Mouse (Mus musculus) cerebellum, adult 18-20 months (tissue): Measurements from ENCODE around the gene Grn.
"Not testable (repeated sequence)": the region's sequence is repeated elsewhere in the genome, so short reads cannot be mapped to it uniquely, and the experiment has no call there.

Source experiments
- DNase-seq, 2 experiments: peaks; one replicate each; pipeline ENCODE4 v3.0.0; 2021

Gene Grn

GRCm38 (mm10) chr11:102401898-102402500, 28.1 kb upstream of the Grn start:
- peak in 1 of 2 experiments; percentile 38 for DNase-seq

DNA sequence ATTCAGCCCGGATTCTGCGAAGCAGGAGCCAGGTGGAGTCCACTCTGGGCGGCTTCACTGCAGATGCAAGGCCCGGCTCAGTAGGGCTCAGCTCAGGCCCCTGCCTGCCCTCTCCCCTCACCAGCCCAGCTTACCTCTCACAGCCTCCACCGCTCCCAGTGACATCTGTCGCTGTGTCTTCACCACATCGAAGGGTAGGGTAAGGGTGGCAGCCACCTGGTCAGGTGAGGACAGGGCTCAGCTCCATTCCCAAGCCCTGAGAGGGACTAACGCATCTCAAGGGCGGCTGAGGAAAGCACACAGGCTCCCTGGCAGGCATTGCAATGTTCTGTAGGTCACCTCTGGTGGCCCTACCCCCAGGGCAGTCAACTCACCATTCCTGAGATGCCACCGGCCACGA, 26.5 kb upstream of the Grn start:
- no peak for DNase-seq

- DNase-seq, result peak in 1 of 2 experiments; percentile 27
Observed at GRCm38 (mm10) chr11:102404161-102405010, 25.7 kb upstream of the Grn start.

GRCm38 (mm10) chr11:102405544-102406285, 24.4 kb upstream of the Grn start:
- no peak for DNase-seq

- DNase-seq, result no peak
Observed at GRCm38 (mm10) chr11:102406401-102406800, 23.7 kb upstream of the Grn start.

DNA sequence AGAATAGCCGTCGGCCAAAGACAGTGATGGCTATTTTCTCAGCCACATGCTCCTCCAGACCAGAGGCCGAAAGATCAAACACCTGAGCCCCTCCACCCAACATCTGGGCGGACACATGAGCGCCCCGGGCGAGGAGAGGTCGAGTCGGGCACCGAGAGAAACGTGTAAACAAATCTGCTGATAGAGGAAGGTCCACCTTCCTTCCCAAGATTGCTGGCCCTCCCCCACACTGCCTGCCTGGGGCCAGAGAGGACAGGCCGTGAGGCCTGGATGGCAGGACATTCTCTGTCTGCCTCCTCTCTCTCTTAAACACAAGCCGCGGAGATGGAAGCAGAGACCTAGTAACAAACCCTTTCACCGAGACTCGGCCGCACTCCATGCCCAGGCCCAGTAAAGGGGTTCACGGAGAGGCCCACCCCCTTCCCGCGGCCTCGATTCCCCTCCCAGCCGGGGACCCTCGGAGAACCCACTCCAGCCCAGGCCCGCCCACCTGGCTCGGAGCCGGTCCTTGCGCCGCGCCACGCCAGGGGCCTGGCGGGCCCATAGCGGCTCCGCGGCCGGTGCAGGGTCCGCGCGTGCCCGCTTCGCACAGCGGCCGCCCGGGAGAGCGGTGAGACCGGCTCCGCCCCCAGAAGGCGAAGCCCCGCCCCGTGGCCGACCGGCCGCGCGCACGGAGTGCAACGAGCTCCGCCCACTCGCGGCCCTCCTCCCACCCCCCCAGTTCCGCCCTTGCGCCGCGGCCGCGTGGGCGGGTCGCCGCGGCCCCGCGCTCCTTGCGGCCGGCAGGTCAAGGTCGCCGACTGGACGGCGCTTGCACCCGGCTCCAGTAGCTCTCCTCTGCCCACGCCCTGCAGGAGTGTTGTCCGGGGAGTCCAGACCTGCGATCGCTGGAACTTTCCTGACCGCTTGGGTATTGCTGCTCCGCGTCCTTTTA, 22.9 kb upstream of the Grn start:
- peak; percentile 91 to 97 for DNase-seq

DNA sequence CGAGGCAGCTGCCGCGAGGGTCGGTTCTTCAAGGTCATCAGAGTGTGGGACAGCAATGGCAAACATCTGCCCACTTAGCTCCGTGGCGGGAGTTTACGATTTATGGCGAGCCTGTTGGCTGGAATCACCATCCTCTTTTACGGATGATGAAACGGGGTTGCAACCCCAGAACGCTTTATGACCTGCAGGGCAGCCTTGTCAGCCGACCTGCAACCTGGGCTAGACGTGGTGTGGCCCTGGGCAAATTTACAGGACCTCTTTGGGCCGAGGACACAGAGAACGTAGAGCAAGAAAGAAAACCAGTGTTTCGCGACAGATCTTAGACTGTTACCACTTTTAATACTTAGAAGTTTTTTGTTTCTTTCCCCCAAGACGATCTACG, 22.3 kb upstream of the Grn start, which contains the start of gene Slc25a39:
Gene Slc25a39, minus strand, starts transcription at position 113 of the 382 bp plus-strand sequence.
- DNase-seq, result no peak

DNA sequence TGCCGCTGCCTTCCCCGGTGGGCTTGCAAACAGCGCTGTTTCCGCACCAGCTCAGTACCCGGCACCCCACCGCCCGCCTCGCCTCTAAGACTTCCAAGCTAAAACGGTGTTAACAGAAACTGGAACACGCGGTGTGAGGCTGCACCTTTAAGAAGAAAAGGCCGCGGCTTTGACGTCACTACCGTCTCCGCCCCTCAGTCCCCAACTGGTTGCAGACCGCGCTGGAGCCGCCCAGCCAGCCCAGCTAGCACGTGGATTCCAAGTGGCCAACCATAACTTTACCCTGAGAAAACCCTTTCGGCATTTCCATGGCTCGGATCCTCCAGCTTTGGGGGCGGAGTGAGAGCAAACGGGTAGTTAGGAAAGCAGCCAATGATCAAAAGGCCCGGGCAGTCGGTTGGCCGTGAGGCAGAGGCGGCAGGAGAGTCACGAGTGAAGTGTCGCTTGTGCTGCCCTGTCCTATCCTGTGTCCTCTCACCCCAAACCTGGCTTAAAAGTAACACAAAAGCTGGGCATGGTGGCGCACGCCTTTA, 21.7 kb upstream of the Grn start:
- DNase-seq, result peak; percentile 96 to 98

DNA sequence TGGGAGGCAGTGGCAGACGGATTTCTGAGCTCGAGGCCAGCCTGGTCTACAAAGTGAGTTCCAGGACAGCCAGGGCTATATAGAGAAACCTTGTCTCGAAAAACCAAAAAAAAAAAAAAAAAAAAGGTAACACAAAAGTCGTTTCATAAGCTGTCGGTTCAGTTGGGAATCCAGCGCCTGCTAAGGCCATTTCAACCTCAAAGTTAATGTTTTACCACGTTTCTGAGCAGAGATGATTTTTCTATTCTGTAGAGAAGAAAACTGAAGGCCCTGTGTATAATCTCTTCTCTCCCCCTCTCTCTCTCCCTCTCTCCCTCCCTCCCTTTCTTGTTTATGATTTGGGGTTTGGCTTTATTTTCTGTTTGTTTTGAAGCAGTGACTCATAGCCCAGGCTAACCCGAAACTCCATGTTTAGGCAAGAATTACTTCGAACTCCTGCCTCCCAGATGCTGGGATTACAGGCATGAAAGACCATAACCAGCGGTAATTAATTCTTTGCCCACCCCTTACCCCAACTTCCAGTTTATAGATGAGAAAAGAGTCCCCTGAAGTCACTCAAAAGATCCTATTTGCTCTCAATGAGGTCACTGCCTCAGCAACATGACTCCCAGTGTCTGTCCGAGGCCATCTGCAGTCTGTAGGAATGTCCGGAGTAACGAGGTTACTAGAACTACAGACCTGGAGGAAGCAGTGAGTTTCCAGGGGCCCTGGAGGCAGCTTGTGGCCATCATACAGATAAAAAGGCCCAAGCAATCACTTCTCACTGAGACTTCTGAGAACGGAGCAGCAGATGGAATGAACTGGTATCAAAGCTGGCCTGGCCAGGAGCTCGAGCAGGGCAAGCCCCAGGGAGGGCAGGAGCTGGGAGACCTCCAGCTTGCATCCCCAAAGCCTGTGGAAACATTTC, 21.0 kb upstream of the Grn start:
- no peak for DNase-seq

- no peak for DNase-seq
Observed at GRCm38 (mm10) chr11:102409795-102410330, 20.3 kb upstream of the Grn start.

DNA sequence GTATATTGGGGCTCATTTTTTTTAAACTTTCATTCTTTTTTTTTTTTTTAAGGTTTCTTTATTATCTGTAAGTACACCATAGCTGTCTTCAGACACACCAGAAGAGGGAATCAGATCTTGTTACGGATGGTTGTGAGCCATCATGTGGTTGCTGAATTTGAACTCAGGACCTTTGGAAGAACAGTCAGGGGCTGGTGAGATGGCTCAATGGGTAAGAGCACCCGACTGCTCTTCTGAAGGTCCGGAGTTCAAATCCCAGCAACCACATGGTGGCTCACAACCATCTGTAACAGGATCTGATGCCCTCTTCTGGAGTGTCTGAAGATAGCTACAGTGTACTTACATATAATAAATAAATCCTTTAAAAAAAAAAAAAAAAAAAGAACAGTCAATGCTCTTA, 19.8 kb upstream of the Grn start:
- DNase-seq, result not testable (repeated sequence)

GRCm38 (mm10) chr11:102411061-102411460, 19.1 kb upstream of the Grn start:
- DNase-seq, result no peak

DNA sequence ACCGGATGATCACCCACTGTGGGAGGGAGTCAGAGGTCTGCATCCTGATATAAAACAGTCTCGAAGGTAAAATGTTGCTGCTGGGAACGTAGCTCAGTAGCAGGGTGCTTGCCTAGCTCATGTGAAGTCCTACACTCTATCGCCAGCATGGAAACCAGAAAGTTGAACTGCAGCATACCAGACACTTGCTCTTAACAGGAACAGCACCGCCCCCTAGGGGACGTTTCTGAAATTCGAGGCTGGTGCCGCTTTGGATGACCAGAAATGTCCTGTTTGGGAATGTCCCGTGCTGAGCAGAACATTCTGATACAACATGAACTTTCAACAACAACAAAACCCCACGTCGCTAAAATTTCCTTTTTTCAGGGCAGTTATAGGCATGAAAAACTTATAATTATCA, 18.4 kb upstream of the Grn start:
- peak; percentile 91 to 94 for DNase-seq

GRCm38 (mm10) chr11:102413059-102413458, 17.1 kb upstream of the Grn start:
- no peak for DNase-seq

- DNase-seq, result no peak
Observed at GRCm38 (mm10) chr11:102415034-102415802, 14.9 kb upstream of the Grn start.

DNA sequence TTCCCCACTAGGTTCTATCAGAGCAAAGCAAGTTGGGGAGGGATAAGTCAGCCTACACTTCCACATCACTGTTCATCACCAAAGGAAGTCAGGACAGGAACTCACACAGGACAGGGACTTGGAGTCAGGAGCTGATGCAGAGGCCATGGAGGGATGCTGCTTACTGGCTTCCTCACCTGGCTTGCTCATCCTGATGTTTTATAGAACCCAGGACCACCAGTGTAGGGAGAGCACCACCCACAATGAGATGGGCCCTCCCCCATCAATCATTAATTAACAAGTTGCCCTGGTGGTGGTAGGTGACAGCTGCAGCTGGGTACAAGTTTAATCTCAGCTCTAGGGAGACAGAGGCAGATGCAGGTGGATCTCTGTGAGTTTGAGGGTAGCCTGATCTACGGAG, 13.0 kb upstream of the Grn start:
- DNase-seq, result no peak

DNA sequence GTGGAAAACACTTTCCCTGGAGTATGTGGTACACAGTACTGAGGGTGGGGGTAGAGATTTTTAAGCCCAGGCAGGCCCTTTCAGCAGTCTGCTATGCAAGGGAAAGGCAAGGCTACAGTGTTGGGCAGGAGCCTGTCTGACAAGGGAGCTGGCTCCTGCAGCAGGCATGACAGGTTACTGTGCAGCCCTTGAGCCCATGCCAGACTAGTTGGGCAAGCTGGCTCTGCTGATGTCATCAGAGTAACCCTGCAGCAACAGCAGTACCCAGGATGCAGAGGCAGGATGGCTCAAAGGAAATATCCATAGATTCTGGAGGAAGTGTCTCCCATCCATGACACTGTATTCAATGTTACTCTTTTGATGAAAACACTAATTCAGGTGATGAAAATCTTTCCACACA, 11.2 kb upstream of the Grn start:
- no peak for DNase-seq

GRCm38 (mm10) chr11:102421559-102421958, 8.6 kb upstream of the Grn start:
- DNase-seq, result no peak

DNA sequence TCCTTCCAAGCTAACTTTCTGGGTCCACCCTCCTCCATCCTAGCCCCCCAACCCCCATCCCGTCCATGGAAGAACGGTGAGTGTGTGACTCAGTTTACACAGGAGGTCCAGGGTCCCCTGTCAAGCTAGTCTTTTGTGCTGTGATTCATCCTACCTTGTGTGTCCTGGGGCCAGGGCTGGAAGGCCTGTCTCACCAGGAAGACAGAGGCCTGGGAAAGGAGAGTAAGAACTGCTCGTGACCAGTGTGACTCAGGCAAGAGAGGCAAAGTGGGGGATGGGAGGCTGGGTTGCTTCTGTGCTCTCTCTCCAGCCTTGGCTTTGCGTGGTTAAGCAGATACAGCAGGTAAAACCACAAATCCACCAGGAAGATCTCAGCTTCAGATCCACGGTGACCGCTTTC, 5.4 kb upstream of the Grn start:
- no peak for DNase-seq
